Mouse (Mus musculus) embryonic facial prominence, embryonic 14.5 days (tissue): ENCODE data around the gene Il22. TPM values are rescaled to one million over a fixed set of nuclear protein-coding genes. Genes with fewer than 3 reads are reported as not detected.
"Not testable (repeated sequence)": the region's sequence is repeated elsewhere in the genome, so short reads cannot be mapped to it uniquely, and the experiment has no call there.

Experiments
- ATAC-seq: fragments of 200-750 bp; cut with Nextera tagmentation; 2 replicates; pipeline ENCODE4 v1.8.0; 2017; ENCODE audit warnings: low read depth, moderate number of reproducible peaks, moderate TSS enrichment
- DNase-seq: peaks from one replicate; pipeline ENCODE4 v3.0.0-alpha.2; 2015; ENCODE audit warnings: low spot score
- H3K27ac ChIP-seq: fragments of 300-500 bp; sonication (generic); replicated peaks from 2 replicates; pipeline ENCODE4 v1.5.1; 2014; ENCODE audit warnings: low read depth, mild to moderate bottlenecking, low read length, moderate library complexity
- H3K27me3 ChIP-seq: fragments of 300-500 bp; sonication (generic); replicated peaks from 2 replicates; pipeline ENCODE4 v1.6.1; 2014; ENCODE audit warnings: low read length; ENCODE audit not compliant: control insufficient read depth, insufficient read depth
- H3K36me3 ChIP-seq: fragments of 300-500 bp; sonication (generic); 2 replicates; pipeline ENCODE4 v1.6.1; 2014; ENCODE audit warnings: low read length, mixed read lengths; ENCODE audit not compliant: control insufficient read depth, insufficient read depth
- H3K4me1 ChIP-seq: fragments of 300-500 bp; sonication (generic); 2 replicates; pipeline ENCODE4 v1.6.1; 2014; ENCODE audit warnings: antibody characterized with exemption, low read length; ENCODE audit not compliant: control insufficient read depth, insufficient read depth
- H3K4me2 ChIP-seq: fragments of 300-500 bp; sonication (generic); 2 replicates; pipeline ENCODE4 v1.6.1; 2014; ENCODE audit warnings: low read depth, mild to moderate bottlenecking, low read length, moderate library complexity, mixed read lengths
- H3K4me3 ChIP-seq: fragments of 300-500 bp; sonication (generic); 2 replicates; pipeline ENCODE4 v1.5.1; 2014; ENCODE audit warnings: low read depth, mild to moderate bottlenecking, low read length
- H3K9ac ChIP-seq: fragments of 300-500 bp; sonication (generic); 2 replicates; pipeline ENCODE4 v1.6.1; 2014; ENCODE audit warnings: low read depth, mild to moderate bottlenecking, low read length, moderate library complexity, mixed read lengths
- H3K9me3 ChIP-seq: fragments of 300-500 bp; sonication (generic); 2 replicates; pipeline ENCODE4 v1.6.1; 2016; ENCODE audit warnings: low read length; ENCODE audit not compliant: control insufficient read depth
- WGBS: fragments of 180-500 bp; shearing (Covaris S2); extraction: QIAGEN DNeasy Blood & Tissue Kit; methylation state at CpG from one replicate; pipeline ENCODE4 v1.1.7; 2014; 5-methylcytosine and 5-hydroxymethylcytosine counted together
- polyA plus RNA-seq: library from polyadenylated mRNA; unstranded; fragments of >200 nt; fragmentation: Nextera tagmentation; extraction: Ambion mirVana; gene quantifications from 2 replicates; pipeline ENCODE4 v1.2.1, GENCODE M21; 2014

The Il22 gene
- polyA plus RNA-seq, 1 experiment from 2014 or later = not detected

GRCm38 (mm10) chr10:118195150-118195549 lies 9.6 kb upstream of the Il22 start:
- not testable (repeated sequence) for H3K4me3 ChIP-seq, H3K36me3 ChIP-seq, H3K4me2 ChIP-seq, H3K9me3 ChIP-seq, H3K9ac ChIP-seq, DNase-seq, H3K4me1 ChIP-seq, H3K27me3 ChIP-seq, H3K27ac ChIP-seq
- 0 out of 2 replicates have a peak, but pooled peaks have one; percentile 33 for ATAC-seq
- 34% methylated on average over 3 of the region's 3 CpGs for WGBS

GRCm38 (mm10) chr10:118215719-118216393 lies 11.1 kb downstream of the Il22 start:
- H3K27me3 ChIP-seq, H3K4me1 ChIP-seq, H3K36me3 ChIP-seq, H3K4me2 ChIP-seq, DNase-seq, H3K4me3 ChIP-seq, H3K9me3 ChIP-seq, H3K27ac ChIP-seq, H3K9ac ChIP-seq: not testable (repeated sequence)
- WGBS = 70% methylated on average over 2 of the region's 4 CpGs
- peak; percentile 67 for ATAC-seq

- not testable (repeated sequence) for H3K9me3 ChIP-seq, H3K27ac ChIP-seq, H3K27me3 ChIP-seq, H3K4me2 ChIP-seq, ATAC-seq, DNase-seq, H3K36me3 ChIP-seq, H3K4me3 ChIP-seq, H3K4me1 ChIP-seq, H3K9ac ChIP-seq
- WGBS = 100% methylated on average over 1 of the region's 2 CpGs
Measured at GRCm38 (mm10) chr10:118227629-118228028, 22.9 kb downstream of the Il22 start.

- H3K4me3 ChIP-seq, H3K9ac ChIP-seq, DNase-seq, H3K27ac ChIP-seq, H3K4me2 ChIP-seq, ATAC-seq, H3K9me3 ChIP-seq, H3K4me1 ChIP-seq, H3K36me3 ChIP-seq, H3K27me3 ChIP-seq: not testable (repeated sequence)
- no CpG with 5 or more reads among the region's 5 CpGs for WGBS
Measured at GRCm38 (mm10) chr10:118232607-118233006, 27.9 kb downstream of the Il22 start.

- not testable (repeated sequence) for H3K36me3 ChIP-seq, H3K4me1 ChIP-seq, DNase-seq, ATAC-seq, H3K4me3 ChIP-seq, H3K27me3 ChIP-seq, H3K9ac ChIP-seq, H3K4me2 ChIP-seq, H3K27ac ChIP-seq, H3K9me3 ChIP-seq
- WGBS = no CpG with 5 or more reads among the region's 13 CpGs
Measured at GRCm38 (mm10) chr10:118240680-118241079, 35.9 kb downstream of the Il22 start, which contains the start of gene Gm32717. Gene Gm32717, minus strand, starts transcription at chr10:118240780.

GRCm38 (mm10) chr10:118249006-118249595 lies 44.4 kb downstream of the Il22 start:
- not testable (repeated sequence) for H3K4me1 ChIP-seq
- WGBS = 83% methylated on average over 11 of the region's 11 CpGs
- DNase-seq = peak; percentile 0

GRCm38 (mm10) chr10:118250852-118251295 lies 46.1 kb downstream of the Il22 start:
- Histone ChIP-seq H3K9me3 (no peaks in the 10 kb centered on the region), H3K4me2 (no peak overlapping the region), H3K9ac (no peak overlapping the region), H3K27me3 (no peaks in the 10 kb centered on the region), H3K36me3 (no peaks in the 10 kb centered on the region), H3K27ac (no peak overlapping the region), H3K4me1 (no peaks in the 10 kb centered on the region), H3K4me3 (no peak overlapping the region)
- WGBS = 40% methylated on average over 9 of the region's 10 CpGs
- ATAC-seq = peak; percentile 44
- peak; percentile 54 for DNase-seq

More at GRCm38 (mm10) chr10:118249006-118249595, 44.4 kb downstream of the Il22 start:
- ATAC-seq, H3K36me3 ChIP-seq, H3K27ac ChIP-seq, H3K4me3 ChIP-seq, H3K4me2 ChIP-seq, H3K27me3 ChIP-seq, H3K9me3 ChIP-seq, H3K9ac ChIP-seq: not testable (repeated sequence)

GRCm38 (mm10) chr10:118258388-118258787 lies 53.6 kb downstream of the Il22 start, which contains the start of gene Gm32802:
Gene Gm32802, plus strand, starts transcription at chr10:118258688.
- H3K4me3 ChIP-seq, H3K36me3 ChIP-seq, H3K9ac ChIP-seq, DNase-seq, H3K4me1 ChIP-seq, H3K27ac ChIP-seq, H3K27me3 ChIP-seq, H3K4me2 ChIP-seq, H3K9me3 ChIP-seq, ATAC-seq: not testable (repeated sequence)
- no CpG with 5 or more reads among the region's 13 CpGs for WGBS
